Mouse (Mus musculus): Measurements from ENCODE around the gene Prrt1.

The Prrt1 gene

DNA sequence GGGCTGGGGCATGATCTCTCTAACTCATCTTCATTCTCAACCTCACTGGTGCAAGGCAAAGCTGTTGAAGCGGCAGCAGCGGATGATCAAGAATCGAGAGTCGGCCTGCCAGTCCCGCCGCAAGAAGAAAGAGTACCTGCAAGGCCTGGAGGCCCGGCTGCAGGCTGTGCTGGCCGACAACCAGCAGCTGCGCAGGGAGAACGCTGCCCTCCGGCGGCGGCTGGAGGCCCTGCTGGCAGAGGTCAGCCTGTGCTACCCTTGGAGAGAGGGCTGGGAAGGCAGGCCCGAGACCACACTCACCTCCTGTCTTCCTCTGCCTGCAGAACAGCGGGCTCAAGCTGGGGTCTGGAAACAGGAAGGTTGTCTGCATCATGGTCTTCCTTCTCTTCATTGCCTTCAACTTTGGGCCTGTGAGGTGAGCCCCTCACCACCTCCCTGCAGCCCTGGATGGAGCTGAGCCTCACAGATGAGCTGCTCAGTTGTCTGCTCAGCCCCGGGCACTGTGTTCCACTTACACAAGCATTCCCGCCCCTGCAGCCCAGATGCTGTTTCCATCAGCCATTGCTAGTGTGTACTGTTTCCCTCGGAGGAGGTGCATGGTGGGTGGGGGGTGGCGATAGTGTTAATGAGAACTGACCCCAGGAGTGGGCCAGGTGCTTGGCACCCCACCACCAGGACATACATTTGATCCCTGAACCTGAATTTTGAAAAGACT lies 22.3 kb downstream of the Prrt1 start:
- peak; percentile 69 for DNase-seq

GRCm38 (mm10) chr17:34652546-34652945 lies 23.2 kb downstream of the Prrt1 start:
- DNase-seq, result no peak

DNA sequence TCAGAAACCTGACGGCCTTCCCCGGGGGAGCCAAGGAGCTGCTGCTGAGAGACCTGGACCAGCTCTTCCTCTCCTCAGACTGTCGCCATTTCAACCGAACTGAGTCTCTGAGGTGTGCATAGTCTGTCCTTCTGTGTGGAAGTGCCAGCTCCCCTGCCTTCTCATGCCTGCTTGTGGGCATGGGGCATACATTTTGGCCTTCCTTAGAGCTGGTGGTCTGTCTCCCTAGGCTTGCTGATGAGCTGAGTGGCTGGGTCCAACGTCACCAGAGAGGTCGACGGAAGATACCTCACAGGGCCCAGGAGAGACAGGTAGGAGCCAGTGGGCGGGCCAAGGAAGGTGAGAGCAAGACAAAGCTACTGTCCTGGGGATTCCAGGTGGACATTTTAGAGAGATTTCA lies 23.7 kb downstream of the Prrt1 start:
- DNase-seq, result no peak

GRCm38 (mm10) chr17:34653746-34654285 lies 24.5 kb downstream of the Prrt1 start:
- DNase-seq, result peak; percentile 52

DNA sequence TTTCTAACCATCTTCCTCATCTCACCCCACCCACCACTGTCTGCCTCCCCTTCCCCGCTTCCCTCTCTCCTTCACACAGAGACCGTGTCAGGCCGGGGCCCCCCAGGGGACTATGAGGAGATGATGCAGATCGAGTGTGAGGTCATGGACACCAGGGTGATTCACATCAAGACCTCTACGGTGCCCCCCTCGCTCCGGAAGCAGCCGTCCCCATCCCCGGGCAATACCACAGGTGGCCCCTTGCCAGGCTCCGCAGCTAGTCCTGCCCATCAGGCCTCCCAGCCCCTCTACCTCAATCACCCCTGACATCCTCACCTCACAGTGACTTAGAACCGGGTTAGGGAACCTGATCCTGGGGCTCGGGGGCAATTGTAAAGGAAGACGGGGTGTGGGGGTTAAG lies 25.1 kb downstream of the Prrt1 start:
- DNase-seq, result no peak

- peak; percentile 77 for DNase-seq
Measured at GRCm38 (mm10) chr17:34655160-34655559, 25.8 kb downstream of the Prrt1 start.

DNA sequence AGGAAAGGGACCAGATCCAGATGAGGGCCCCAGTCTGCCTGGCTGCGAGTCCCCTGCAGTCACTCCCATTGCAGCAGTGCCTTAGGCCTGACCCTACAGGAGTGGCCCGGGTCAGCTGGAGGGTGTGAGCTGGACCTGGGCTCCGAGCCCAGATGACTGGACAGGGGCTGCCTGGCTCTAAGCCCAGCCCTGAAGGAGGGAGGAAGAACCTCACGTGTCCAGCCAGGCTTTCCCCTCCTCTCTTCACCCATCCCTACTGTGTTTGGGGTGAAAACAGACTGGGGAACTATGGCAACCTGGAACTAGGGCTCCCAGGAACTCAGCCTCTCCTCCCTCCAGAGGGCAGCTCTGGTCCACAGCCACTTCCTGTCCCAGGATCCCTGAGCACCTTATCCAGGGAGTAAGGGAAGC lies 26.3 kb downstream of the Prrt1 start:
- peak; percentile 92 for DNase-seq

GRCm38 (mm10) chr17:34656666-34657065 lies 27.3 kb downstream of the Prrt1 start:
- DNase-seq, result no peak

DNA sequence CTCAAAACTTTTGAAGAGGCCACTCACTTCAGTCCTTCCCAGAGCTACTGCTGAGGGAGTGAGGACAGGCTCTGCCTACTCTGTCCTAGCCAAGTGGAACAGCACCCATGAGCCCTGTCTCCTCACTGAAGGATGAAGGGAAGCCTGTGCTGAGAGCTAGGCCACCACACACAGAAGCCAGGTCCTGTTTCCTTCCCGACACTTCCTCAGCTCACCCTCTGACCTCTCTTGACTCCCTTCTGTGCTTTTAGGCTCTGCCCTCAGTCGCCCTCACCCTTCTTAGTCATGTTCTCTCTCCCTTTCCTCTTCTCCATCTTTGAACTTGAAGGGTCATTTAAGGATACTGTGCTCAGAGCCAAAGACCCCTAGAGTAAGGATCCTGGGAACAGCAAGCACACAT lies 27.9 kb downstream of the Prrt1 start:
- DNase-seq, result no peak

GRCm38 (mm10) chr17:34658145-34658544 lies 28.8 kb downstream of the Prrt1 start:
- DNase-seq, result no peak

GRCm38 (mm10) chr17:34658591-34658990 lies 29.3 kb downstream of the Prrt1 start:
- DNase-seq, result no peak

GRCm38 (mm10) chr17:34659181-34659896 lies 30.0 kb downstream of the Prrt1 start:
- DNase-seq, result peak; percentile 47

DNA sequence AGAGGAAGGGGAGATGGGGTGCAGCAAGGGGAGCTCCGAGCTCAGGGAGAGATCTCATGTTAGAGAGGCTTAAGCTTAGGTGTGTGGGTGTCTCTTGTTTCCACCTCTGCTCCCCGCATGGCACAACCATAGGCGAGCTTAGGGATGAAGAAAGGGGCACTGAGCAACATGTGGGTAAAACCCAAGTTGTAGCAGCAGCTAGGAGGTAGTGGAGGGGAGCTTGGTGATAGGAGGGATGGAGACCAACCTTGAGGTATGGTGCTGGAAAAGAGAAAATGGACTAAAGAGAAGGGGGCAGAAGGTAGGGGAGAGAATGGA lies 30.5 kb downstream of the Prrt1 start:
- no peak for DNase-seq

DNA sequence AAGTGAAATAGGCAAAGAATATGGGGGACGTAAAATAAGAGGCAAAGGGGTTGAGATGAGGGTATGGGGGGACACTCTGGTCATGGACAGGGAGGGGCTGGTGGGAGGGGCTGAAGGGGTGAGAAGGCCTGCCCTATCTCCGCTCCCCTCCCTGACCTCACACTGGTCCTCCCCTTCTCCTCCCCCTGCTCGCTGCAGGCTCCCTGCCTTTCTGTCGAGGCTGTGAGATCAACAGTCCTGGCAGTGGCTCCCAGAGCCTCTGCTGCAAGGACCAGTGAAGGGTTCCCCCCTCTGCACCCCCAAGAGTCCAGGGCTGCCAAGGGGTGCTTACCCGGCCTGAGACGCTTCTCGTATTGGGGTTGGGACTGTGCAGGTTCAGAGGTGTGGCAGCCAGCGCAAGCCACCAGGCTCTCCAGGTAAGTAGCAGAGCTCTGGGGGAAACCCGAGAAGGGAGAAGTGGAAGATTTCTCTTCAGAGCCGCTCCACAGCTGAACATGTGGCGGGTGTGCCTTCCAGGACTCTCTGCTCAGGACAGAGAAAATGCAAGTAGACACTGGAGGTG lies 31.0 kb downstream of the Prrt1 start:
- no peak for DNase-seq

DNA sequence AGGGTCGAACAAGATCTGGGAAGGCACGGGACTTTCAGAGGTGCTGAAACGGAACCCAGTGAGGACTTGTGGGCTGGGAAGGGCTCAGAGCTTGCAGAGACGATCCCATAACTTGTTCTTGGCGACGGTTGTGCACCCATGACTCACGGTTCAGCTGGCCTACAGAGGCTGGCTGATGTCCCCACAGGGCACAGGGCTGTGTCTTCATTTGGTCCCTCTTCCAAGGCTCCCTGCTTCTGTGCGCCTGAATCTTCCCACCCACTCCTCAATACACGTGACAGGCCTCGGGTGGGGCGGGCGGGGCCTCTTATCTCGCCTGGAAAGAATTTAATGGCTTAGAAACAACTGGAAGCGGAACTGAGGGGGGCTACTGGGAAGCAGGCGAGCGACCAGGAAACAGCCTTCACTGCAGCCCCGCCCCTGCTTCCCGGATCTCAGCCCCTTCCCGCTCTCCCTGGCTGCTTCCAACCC lies 31.8 kb downstream of the Prrt1 start:
- DNase-seq, result peak; percentile 82

GRCm38 (mm10) chr17:34662468-34662867 lies 33.1 kb downstream of the Prrt1 start:
- DNase-seq, result no peak

DNA sequence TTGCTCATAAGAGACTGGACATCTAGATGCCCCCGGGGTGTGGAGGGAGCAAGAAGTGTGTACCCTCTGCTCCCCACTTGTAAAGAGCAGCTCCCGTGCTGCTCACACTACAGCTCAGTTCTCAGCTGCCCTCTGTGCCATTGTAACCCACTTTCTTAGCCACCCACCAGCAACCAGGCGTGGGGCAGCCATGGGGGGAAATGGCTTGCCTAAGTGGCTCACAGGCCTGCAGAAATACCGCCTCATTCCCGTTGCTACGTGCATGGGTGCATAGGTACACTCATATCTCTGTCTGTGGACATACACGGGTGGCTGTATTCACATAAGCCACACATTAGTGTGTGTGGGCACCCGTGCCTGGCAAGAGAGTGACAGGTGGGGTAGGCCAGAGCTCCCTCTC lies 33.6 kb downstream of the Prrt1 start:
- no peak for DNase-seq

- no peak for DNase-seq
Measured at GRCm38 (mm10) chr17:34663558-34663957, 34.2 kb downstream of the Prrt1 start.

- no peak for DNase-seq
Measured at GRCm38 (mm10) chr17:34664472-34664871, 35.1 kb downstream of the Prrt1 start.

DNA sequence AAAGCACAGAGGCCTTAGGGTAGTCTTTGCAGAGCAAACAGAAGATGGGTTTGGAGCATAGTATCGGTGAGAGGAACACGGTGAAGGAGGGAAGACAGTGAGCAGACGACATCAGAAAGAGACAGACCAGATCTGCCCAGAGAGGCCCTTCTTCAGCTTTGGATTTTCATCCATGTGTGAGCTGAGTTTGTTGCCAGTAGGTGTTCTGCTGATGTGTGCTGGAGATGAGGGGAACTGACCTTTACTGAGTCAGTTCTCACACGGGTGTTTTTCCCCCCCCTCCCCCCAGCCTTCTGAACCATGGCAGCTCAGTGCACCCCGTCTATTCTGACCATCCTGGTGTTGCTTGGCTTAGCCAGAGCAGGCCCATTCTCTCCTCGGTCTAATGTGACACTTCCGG lies 40.9 kb downstream of the Prrt1 start, which contains the start of gene Tnxb:
Tnxb (plus strand) TSS at position 301 of the 400 bp plus-strand sequence.
- no peak for DNase-seq

- no peak for DNase-seq
Measured at GRCm38 (mm10) chr17:34671151-34672066, 42.1 kb downstream of the Prrt1 start.

DNA sequence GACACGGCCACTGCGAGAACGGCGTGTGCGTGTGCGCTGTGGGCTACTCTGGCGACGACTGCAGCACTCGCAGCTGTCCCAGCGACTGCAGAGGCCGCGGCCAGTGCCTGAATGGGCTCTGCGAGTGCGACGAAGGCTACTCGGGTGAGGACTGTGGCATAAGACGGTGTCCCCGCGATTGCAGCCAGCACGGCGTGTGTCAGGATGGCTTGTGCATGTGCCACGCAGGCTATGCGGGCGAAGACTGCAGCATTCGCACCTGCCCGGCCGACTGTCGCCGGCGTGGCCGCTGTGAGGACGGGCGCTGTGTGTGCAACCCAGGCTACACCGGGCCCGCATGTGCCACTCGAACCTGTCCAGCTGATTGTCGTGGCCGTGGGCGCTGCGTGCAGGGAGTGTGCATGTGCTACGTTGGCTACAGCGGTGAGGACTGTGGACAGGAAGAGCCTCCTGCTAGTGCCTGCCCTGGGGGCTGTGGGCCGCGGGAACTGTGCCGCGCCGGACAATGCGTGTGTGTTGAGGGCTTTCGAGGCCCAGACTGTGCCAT lies 43.0 kb downstream of the Prrt1 start:
- DNase-seq, result no peak
